24 mouse cellular contexts compared by ENCODE assay signal in the genomic region with DNA sequence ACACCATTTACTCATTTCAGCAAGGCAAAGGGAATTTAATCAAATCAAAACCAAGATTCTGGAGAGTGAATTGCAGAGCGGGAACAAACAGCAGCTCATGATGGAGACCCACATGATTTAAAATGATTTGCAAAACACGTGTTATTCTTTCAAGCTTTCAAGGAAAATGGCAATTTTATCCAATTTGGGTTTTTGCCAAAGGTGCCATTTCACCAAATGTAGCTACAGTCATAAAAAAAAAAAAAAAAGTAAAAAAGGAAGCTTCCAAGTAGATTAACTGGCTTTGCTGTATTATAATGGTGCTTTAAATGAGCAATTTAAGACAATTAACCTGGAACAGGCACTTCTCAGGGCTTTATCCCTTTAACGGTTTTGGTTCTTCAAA.
DNase-seq lines count a peak whose midpoint lies in the region; ATAC-seq lines count a peak whose summit lies in the region.
"Had no signal": no experiment of that assay in that cellular context is flagged by ENCODE, and none has a peak within 500 bp of the region (broad histone marks: within the 10 kb centered on the region; RNA-seq: fewer than 3 reads in every experiment).

No protein-coding gene starts in this region.

- 0 out of 2 replicates have a peak, but pooled peaks have one; percentile 13 for ATAC-seq in forebrain, embryonic 16.5 days
- no peak for ATAC-seq in heart, embryonic 14.5 days (ENCODE audit: insufficient number of reproducible peaks, insufficient read depth, low FRiP score, low read depth)
- ATAC-seq in hindbrain, embryonic 15.5 days (ENCODE audit: low FRiP score, low read depth) = no peak
- no peak for ATAC-seq in hindbrain, embryonic 13.5 days (ENCODE audit: low FRiP score)
- ATAC-seq: activated CD4-positive, CD25-positive, alpha-beta regulatory T cell, adult 4 months; intestine, embryonic 15.5 days; Patski had no signal

- no peaks in the 10 kb centered on the region for H3K9me3 ChIP-seq in forebrain, embryonic 16.5 days (ENCODE audit: control insufficient read depth, low read length)
- no peaks in the 10 kb centered on the region for H3K9me3 ChIP-seq in forebrain, embryonic 10.5 days
- no peaks in the 10 kb centered on the region for H3K9me3 ChIP-seq in heart, embryonic 14.5 days (ENCODE audit: control insufficient read depth, low read length)
- H3K9me3 ChIP-seq in hindbrain, embryonic 15.5 days = no peaks in the 10 kb centered on the region
- no peaks in the 10 kb centered on the region for H3K9me3 ChIP-seq in hindbrain, embryonic 13.5 days
- H3K9me3 ChIP-seq: embryonic facial prominence, embryonic 15.5 days; heart, embryonic 15.5 days; intestine, embryonic 15.5 days had no signal

- H3K36me3 ChIP-seq in forebrain, embryonic 16.5 days (ENCODE audit: control insufficient read depth, insufficient read depth) = no peaks in the 10 kb centered on the region
- H3K36me3 ChIP-seq in forebrain, embryonic 10.5 days (replicated peaks) = no peaks in the 10 kb centered on the region
- no peaks in the 10 kb centered on the region for H3K36me3 ChIP-seq in heart, embryonic 14.5 days (ENCODE audit: control insufficient read depth, insufficient read depth, low read length)
- H3K36me3 ChIP-seq in hindbrain, embryonic 15.5 days = no peaks in the 10 kb centered on the region
- H3K36me3 ChIP-seq in hindbrain, embryonic 13.5 days = no peaks in the 10 kb centered on the region
- H3K36me3 ChIP-seq: embryonic facial prominence, embryonic 15.5 days; heart, embryonic 15.5 days; intestine, embryonic 15.5 days had no signal

- DNase-seq in forebrain, embryonic 10.5 days (ENCODE audit: extremely low spot score, low spot score) = no peak
- no peak for DNase-seq in heart, adult 18-20 months
- peak; percentile 10 for DNase-seq in brain, adult 2 months (ENCODE audit: low read depth, low spot score)
- no peak for DNase-seq in embryo, embryonic 10.5 days (ENCODE audit: low spot score)
- DNase-seq: adrenal gland, postnatal 14 days; cerebellum, adult 2 months; cerebellum, postnatal 10 days; embryo, embryonic 11 days; gastrocnemius, adult 2 months; gastrocnemius, postnatal 25 days; heart, postnatal 4 days; kidney, adult 18-20 months; kidney, postnatal 10 days had no signal

- peak overlapping the region; percentile 74 for H3K27ac ChIP-seq in forebrain, embryonic 16.5 days (ENCODE audit: low read length)
- H3K27ac ChIP-seq in forebrain, embryonic 10.5 days = no peak overlapping the region
- H3K27ac ChIP-seq in heart, embryonic 14.5 days (replicated peaks in 1 of 2; ENCODE audit: control insufficient read depth in 1 of 2, insufficient read depth in 1 of 2, low read depth in 2 of 2, low read length in 2 of 2) = no peak overlapping the region
- no peak overlapping the region for H3K27ac ChIP-seq in hindbrain, embryonic 15.5 days (replicated peaks)
- H3K27ac ChIP-seq in hindbrain, embryonic 13.5 days = no peak overlapping the region
- H3K27ac ChIP-seq: embryonic facial prominence, embryonic 15.5 days; gastrocnemius, adult 2 months; heart, embryonic 15.5 days; intestine, embryonic 15.5 days had no signal

- no peak overlapping the region for H3K9ac ChIP-seq in forebrain, embryonic 16.5 days (replicated peaks; ENCODE audit: low read depth, low read length)
- no peak overlapping the region for H3K9ac ChIP-seq in heart, embryonic 14.5 days (ENCODE audit: low read length)
- no peak overlapping the region for H3K9ac ChIP-seq in hindbrain, embryonic 15.5 days
- no peak overlapping the region for H3K9ac ChIP-seq in hindbrain, embryonic 13.5 days
- H3K9ac ChIP-seq: embryonic facial prominence, embryonic 15.5 days; heart, embryonic 15.5 days; intestine, embryonic 15.5 days had no signal

- H3K4me3 ChIP-seq in forebrain, embryonic 16.5 days (replicated peaks; ENCODE audit: low read length) = no peak overlapping the region
- no peak overlapping the region for H3K4me3 ChIP-seq in forebrain, embryonic 10.5 days
- no peak overlapping the region for H3K4me3 ChIP-seq in heart, embryonic 14.5 days (ENCODE audit: control insufficient read depth in 1 of 2, insufficient read depth in 1 of 2, low read depth in 1 of 2, low read length in 2 of 2)
- no peak overlapping the region for H3K4me3 ChIP-seq in hindbrain, embryonic 15.5 days
- no peak overlapping the region for H3K4me3 ChIP-seq in hindbrain, embryonic 13.5 days
- H3K4me3 ChIP-seq: embryonic facial prominence, embryonic 15.5 days; erythroblast, embryonic 14.5 days; gastrocnemius, adult 2 months; intestine, embryonic 15.5 days had no signal

- no peak overlapping the region for H3K4me2 ChIP-seq in forebrain, embryonic 16.5 days (ENCODE audit: low read length)
- peak overlapping the region; percentile 64 for H3K4me2 ChIP-seq in heart, embryonic 14.5 days (ENCODE audit: low read length)
- peak overlapping the region; percentile 51; the same call in 1 of the 2 replicates for H3K4me2 ChIP-seq in hindbrain, embryonic 15.5 days
- H3K4me2 ChIP-seq in hindbrain, embryonic 13.5 days = no peak overlapping the region
- H3K4me2 ChIP-seq: embryonic facial prominence, embryonic 15.5 days; intestine, embryonic 15.5 days had no signal

- 16% methylated on average over 3 of the region's 3 CpGs for WGBS in forebrain, embryonic 16.5 days
- 57% methylated on average over 3 of the region's 3 CpGs for WGBS in forebrain, embryonic 10.5 days
- WGBS in heart, embryonic 14.5 days = 76% methylated on average over 3 of the region's 3 CpGs
- 57% methylated on average over 3 of the region's 3 CpGs for WGBS in hindbrain, embryonic 15.5 days
- 63% methylated on average over 3 of the region's 3 CpGs for WGBS in hindbrain, embryonic 13.5 days

- peaks cover 21% of the 10 kb centered on the region for H3K4me1 ChIP-seq in forebrain, embryonic 16.5 days (replicated peaks; ENCODE audit: control insufficient read depth, insufficient read depth, low read length)
- peaks cover 17% of the 10 kb centered on the region for H3K4me1 ChIP-seq in forebrain, embryonic 10.5 days
- no peaks in the 10 kb centered on the region for H3K4me1 ChIP-seq in heart, embryonic 14.5 days (ENCODE audit: control insufficient read depth in 2 of 2, insufficient read depth in 2 of 2, low read length in 2 of 2)
- H3K4me1 ChIP-seq in hindbrain, embryonic 15.5 days (replicated peaks) = peaks cover 12% of the 10 kb centered on the region
- peaks cover 16% of the 10 kb centered on the region for H3K4me1 ChIP-seq in hindbrain, embryonic 13.5 days (replicated peaks)
- H3K4me1 ChIP-seq: embryonic facial prominence, embryonic 15.5 days; heart, embryonic 15.5 days; intestine, embryonic 15.5 days had no signal

- no peaks in the 10 kb centered on the region for H3K27me3 ChIP-seq in forebrain, embryonic 16.5 days (replicated peaks; ENCODE audit: control insufficient read depth, insufficient read depth, low read length)
- 0 out of 2 replicates have a peak, but pooled peaks cover 5% of the 10 kb centered on the region for H3K27me3 ChIP-seq in forebrain, embryonic 10.5 days (ENCODE audit: poor library complexity, severe bottlenecking)
- no peaks in the 10 kb centered on the region for H3K27me3 ChIP-seq in heart, embryonic 14.5 days (ENCODE audit: control insufficient read depth, insufficient read depth, low read length)
- H3K27me3 ChIP-seq in hindbrain, embryonic 15.5 days = no peaks in the 10 kb centered on the region
- no peaks in the 10 kb centered on the region for H3K27me3 ChIP-seq in hindbrain, embryonic 13.5 days
- H3K27me3 ChIP-seq: CH12.LX; embryonic facial prominence, embryonic 15.5 days; heart, embryonic 15.5 days; intestine, embryonic 15.5 days; Patski had no signal

Comparison
In these comparisons a context has a peak if more than half of its experiments do, and no peak if none do; other contexts are left out.
1. H3K4me2 ChIP-seq: peak in heart, embryonic 14.5 days (single experiment) and hindbrain, embryonic 15.5 days (single experiment); none in forebrain, embryonic 16.5 days (single experiment) and hindbrain, embryonic 13.5 days (single experiment).